Mouse (Mus musculus): ENCODE results near the gene Lrrc20. TPM values are rescaled to one million over a fixed set of nuclear protein-coding genes. Genes with fewer than 3 reads are reported as not detected.

Gene Lrrc20
- total RNA-seq, 1 experiment, result 2.1 TPM

DNA sequence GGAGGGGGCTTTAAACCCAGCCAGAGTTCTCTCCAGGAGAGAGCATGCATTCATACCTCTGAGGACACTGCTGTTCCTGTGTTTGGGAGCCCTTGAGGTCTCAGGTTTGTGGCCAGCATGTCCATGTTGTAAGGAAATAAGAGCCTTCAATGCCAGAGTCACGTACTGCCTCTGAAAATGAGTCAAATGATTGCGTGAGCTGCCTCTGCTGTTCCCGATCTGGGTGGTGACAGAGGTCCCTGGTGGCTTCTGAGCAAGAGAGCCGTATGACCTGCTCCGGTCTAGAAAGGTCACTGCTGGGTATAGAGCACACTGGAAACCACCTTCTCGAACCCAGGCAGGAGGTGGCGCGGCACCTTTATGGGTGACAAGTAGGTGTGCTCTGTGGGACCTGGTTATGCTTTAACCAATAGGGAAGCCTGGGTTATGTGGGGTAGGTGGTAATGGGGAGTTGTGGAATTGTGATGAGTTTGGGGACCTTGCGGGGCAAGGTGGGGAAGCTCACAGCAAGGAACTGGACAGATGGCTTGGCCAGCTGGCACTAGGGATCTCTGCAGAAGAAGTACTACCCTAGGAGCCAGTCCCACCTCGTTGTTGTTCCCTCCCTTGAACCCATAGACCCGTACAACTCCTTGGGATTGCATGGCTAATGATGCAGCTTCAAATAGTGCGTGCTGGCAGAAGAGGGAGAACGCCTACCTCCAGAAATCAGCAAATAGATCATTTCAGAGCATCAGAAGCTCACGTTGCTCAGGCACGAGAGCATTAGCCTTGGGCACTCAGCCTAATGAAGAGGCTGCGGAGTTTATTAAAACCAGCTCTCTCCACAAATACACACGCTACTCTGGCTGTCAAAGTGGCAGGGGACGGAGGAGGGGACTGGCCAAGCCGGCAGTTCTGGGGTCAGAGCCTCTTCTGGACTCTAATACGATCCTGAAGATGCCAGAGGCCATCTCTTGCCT lies 24.2 kb downstream of the Lrrc20 start:
- no peak overlapping the region for H3K9ac ChIP-seq (ENCODE audit: insufficient read depth, low read depth, low read length, poor library complexity, severe bottlenecking)
- in situ Hi-C loops (cut with MboI; ENCODE audit: low sequenced_read_pairs in 2 of 2, unreplicated experiment in 2 of 2), result no loop called here
- DNase-seq (ENCODE audit: low read depth, low spot score), result no peak
- no peak overlapping the region for H3K27ac ChIP-seq (ENCODE audit: insufficient read depth, low read depth, low read length, poor library complexity, severe bottlenecking)
- no peak overlapping the region for H3K4me3 ChIP-seq (ENCODE audit: insufficient read depth in 1 of 2, low read depth in 1 of 2, low read length in 2 of 2, poor library complexity in 1 of 2, severe bottlenecking in 1 of 2)
- no peaks in the 10 kb centered on the region; the same call in 1 of the 2 replicates for H3K36me3 ChIP-seq (ENCODE audit: control insufficient read depth, insufficient read depth, low read length, poor library complexity, severe bottlenecking)
- peaks cover 0 to 8% of the 10 kb centered on the region in 2 experiments; a peak in 2 of 4 replicates for H3K4me1 ChIP-seq (ENCODE audit: control insufficient read depth in 2 of 2, insufficient read depth in 2 of 2, low read length in 2 of 2, poor library complexity in 1 of 2)
- no peaks in the 10 kb centered on the region for H3K9me3 ChIP-seq (ENCODE audit: control insufficient read depth, insufficient read depth, low read depth, low read length)
- no peak for TF ChIP-seq HCFC1 (IDR thresholded peaks at IDR 0.05; ENCODE audit: borderline replicate concordance, insufficient read depth, low read length)
- TF ChIP-seq ZNF384 (IDR thresholded peaks at IDR 0.05; ENCODE audit: low read depth, low read length), result no peak
- no peak for TF ChIP-seq MAFK (IDR thresholded peaks at IDR 0.05; ENCODE audit: insufficient read depth, low read depth, low read length)
- TF ChIP-seq ZC3H11A (IDR thresholded peaks at IDR 0.05; ENCODE audit: borderline replicate concordance, low read depth, low read length), result no peak
- no peak for TF ChIP-seq CHD2 (IDR thresholded peaks at IDR 0.05; ENCODE audit: low read depth, low read length)

DNA sequence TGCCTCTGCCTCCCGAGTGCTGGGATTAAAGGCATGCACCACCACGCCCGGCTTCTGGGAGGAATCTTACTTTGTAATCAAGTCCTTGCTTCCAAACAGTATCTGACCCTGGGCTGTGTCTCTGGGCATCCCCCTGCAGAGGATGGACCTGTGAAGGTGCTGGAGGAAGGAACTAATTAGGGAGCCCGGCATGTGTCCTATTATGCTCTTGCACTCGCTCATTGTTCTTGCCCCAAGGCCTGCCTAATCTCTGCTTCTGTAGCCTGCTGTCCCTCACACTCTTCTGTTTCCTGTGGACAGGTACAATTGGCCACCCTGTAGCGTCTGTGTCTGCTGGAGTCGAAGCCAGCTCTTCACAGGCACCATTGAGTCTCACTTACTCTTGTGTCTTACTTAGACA lies 25.2 kb downstream of the Lrrc20 start:
- Histone ChIP-seq H3K36me3 (ENCODE audit: control insufficient read depth, insufficient read depth, low read length, poor library complexity, severe bottlenecking) (no peaks in the 10 kb centered on the region; the same call in 1 of the 2 replicates), H3K27ac (ENCODE audit: insufficient read depth, low read depth, low read length, poor library complexity, severe bottlenecking) (no peak overlapping the region; the same call in 1 of the 2 replicates), H3K9ac (ENCODE audit: insufficient read depth, low read depth, low read length, poor library complexity, severe bottlenecking) (no peak overlapping the region), H3K4me1 (ENCODE audit: control insufficient read depth in 2 of 2, insufficient read depth in 2 of 2, low read length in 2 of 2, poor library complexity in 1 of 2) (peaks cover 0 to 6% of the 10 kb centered on the region in 2 experiments; a peak in 2 of 4 replicates), H3K4me3 (ENCODE audit: insufficient read depth in 1 of 2, low read depth in 1 of 2, low read length in 2 of 2, poor library complexity in 1 of 2, severe bottlenecking in 1 of 2) (no peak overlapping the region), H3K9me3 (ENCODE audit: control insufficient read depth, insufficient read depth, low read depth, low read length) (no peaks in the 10 kb centered on the region)
- DNase-seq (ENCODE audit: low read depth, low spot score), result no peak
- in situ Hi-C loops (cut with MboI; ENCODE audit: low sequenced_read_pairs in 2 of 2, unreplicated experiment in 2 of 2), result no loop called here
- TF ChIP-seq HCFC1 (IDR thresholded peaks at IDR 0.05; ENCODE audit: borderline replicate concordance, insufficient read depth, low read length) (no peak), MAFK (IDR thresholded peaks at IDR 0.05; ENCODE audit: insufficient read depth, low read depth, low read length) (no peak), ZC3H11A (IDR thresholded peaks at IDR 0.05; ENCODE audit: borderline replicate concordance, low read depth, low read length) (no peak), ZNF384 (IDR thresholded peaks at IDR 0.05; ENCODE audit: low read depth, low read length) (no peak), CHD2 (IDR thresholded peaks at IDR 0.05; ENCODE audit: low read depth, low read length) (no peak)

DNA sequence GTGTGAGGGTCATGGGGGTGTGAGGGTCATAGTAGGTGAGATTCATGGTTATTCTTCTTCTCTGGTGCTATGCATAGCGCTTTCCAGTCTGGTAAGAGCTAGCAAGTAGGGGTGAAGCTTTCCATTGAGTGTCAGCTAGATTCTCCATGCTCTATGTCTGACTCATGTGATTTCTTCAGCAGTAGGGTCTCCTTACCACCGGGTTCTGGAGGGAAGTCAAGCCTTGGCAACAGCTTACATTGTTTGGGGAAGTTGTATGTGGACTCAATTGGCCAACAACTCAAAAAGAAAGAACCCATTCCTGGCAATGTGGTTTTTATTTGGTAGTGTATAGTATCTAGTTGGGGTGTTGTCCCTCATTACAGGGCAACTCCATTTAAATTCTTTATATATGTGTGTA lies 28.5 kb downstream of the Lrrc20 start:
- Histone ChIP-seq H3K4me3 (ENCODE audit: insufficient read depth in 1 of 2, low read depth in 1 of 2, low read length in 2 of 2, poor library complexity in 1 of 2, severe bottlenecking in 1 of 2) (no peak overlapping the region), H3K9ac (ENCODE audit: insufficient read depth, low read depth, low read length, poor library complexity, severe bottlenecking) (no peak overlapping the region), H3K4me1 (ENCODE audit: control insufficient read depth in 2 of 2, insufficient read depth in 2 of 2, low read length in 2 of 2, poor library complexity in 1 of 2) (peaks cover 0 to 6% of the 10 kb centered on the region in 2 experiments; a peak in 1 of 4 replicates), H3K9me3 (ENCODE audit: control insufficient read depth, insufficient read depth, low read depth, low read length) (no peaks in the 10 kb centered on the region), H3K27ac (ENCODE audit: insufficient read depth, low read depth, low read length, poor library complexity, severe bottlenecking) (no peak overlapping the region), H3K36me3 (ENCODE audit: control insufficient read depth, insufficient read depth, low read length, poor library complexity, severe bottlenecking) (no peaks in the 10 kb centered on the region; the same call in 1 of the 2 replicates)
- TF ChIP-seq MAFK (IDR thresholded peaks at IDR 0.05; ENCODE audit: insufficient read depth, low read depth, low read length), result no peak
- DNase-seq (ENCODE audit: low read depth, low spot score), result no peak
- in situ Hi-C loops (cut with MboI; ENCODE audit: low sequenced_read_pairs in 2 of 2, unreplicated experiment in 2 of 2), result no loop called here

DNA sequence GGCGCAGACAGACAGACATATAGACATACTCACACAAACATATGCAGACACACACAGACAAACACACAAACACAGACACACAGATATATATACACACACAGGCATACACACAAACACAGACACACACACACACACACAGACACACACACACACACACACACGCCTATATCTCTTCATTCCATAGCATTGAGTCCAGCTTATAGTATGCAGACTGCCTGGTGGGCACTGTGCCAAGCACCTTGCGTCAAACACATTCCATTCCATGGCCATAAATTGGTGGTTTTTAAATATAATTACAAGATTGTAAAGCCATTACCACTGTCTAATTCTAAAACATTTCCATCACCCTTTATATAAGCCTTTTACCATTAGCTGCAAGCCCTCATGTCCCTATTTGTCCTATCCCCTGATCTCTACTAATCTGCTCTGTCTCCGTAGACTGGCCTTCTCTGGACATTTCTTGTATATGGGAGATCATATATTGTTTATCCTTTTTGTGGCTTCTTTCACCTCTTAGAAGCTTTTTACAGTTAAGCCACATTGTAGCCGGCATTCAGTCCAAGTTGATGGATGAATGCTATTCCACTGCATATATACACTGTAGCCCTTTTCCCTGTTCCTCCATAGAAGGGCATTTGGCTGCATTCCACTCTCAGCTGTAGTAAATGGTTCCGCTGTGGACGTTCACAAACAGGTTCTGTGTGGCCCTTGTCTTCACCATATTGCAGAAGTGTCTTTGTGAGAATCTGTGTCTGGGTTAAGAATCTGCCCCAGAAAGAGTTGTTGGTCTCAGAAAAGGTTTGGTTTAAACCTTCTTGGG lies 31.0 kb downstream of the Lrrc20 start:
- DNase-seq (ENCODE audit: low read depth, low spot score), result no peak
- H3K4me1 ChIP-seq (ENCODE audit: control insufficient read depth in 2 of 2, insufficient read depth in 2 of 2, low read length in 2 of 2, poor library complexity in 1 of 2), result peaks cover 0 to 4% of the 10 kb centered on the region in 2 experiments; a peak in 1 of 4 replicates
- H3K4me3 ChIP-seq (ENCODE audit: insufficient read depth in 1 of 2, low read depth in 1 of 2, low read length in 2 of 2, poor library complexity in 1 of 2, severe bottlenecking in 1 of 2), result no peak overlapping the region
- in situ Hi-C loops (cut with MboI; ENCODE audit: low sequenced_read_pairs in 2 of 2, unreplicated experiment in 2 of 2), result no loop called here
- no peaks in the 10 kb centered on the region; the same call in 1 of the 2 replicates for H3K36me3 ChIP-seq (ENCODE audit: control insufficient read depth, insufficient read depth, low read length, poor library complexity, severe bottlenecking)
- TF ChIP-seq ZNF384 (IDR thresholded peaks at IDR 0.05; ENCODE audit: low read depth, low read length) (no peak), ZC3H11A (IDR thresholded peaks at IDR 0.05; ENCODE audit: borderline replicate concordance, low read depth, low read length) (no peak), HCFC1 (IDR thresholded peaks at IDR 0.05; ENCODE audit: borderline replicate concordance, insufficient read depth, low read length) (no peak), MAFK (IDR thresholded peaks at IDR 0.05; ENCODE audit: insufficient read depth, low read depth, low read length) (no peak), CHD2 (IDR thresholded peaks at IDR 0.05; ENCODE audit: low read depth, low read length) (no peak)
- H3K9me3 ChIP-seq (ENCODE audit: control insufficient read depth, insufficient read depth, low read depth, low read length), result no peaks in the 10 kb centered on the region
- H3K27ac ChIP-seq (ENCODE audit: insufficient read depth, low read depth, low read length, poor library complexity, severe bottlenecking), result no peak overlapping the region
- no peak overlapping the region for H3K9ac ChIP-seq (ENCODE audit: insufficient read depth, low read depth, low read length, poor library complexity, severe bottlenecking)

Data from ES-E14 (cell line).